Mouse (Mus musculus) kidney, adult 2 months (tissue): ENCODE data around the gene Gm8439.

Experiments
- CTCF ChIP-seq: fragments of 200-500 bp; conservative IDR thresholded peaks from 2 replicates; pipeline ENCODE4 v1.5.1; 2011; ENCODE audit warnings: low read depth, mild to moderate bottlenecking, control low read depth, low read length, moderate library complexity, mixed read lengths; ENCODE audit not compliant: insufficient read depth, insufficient read length
- POLR2A ChIP-seq: fragments of 200-500 bp; IDR thresholded peaks from one replicate; pipeline ENCODE4 v1.6.1; 2011; ENCODE audit warnings: low read depth, low read length, control low read depth

DNA sequence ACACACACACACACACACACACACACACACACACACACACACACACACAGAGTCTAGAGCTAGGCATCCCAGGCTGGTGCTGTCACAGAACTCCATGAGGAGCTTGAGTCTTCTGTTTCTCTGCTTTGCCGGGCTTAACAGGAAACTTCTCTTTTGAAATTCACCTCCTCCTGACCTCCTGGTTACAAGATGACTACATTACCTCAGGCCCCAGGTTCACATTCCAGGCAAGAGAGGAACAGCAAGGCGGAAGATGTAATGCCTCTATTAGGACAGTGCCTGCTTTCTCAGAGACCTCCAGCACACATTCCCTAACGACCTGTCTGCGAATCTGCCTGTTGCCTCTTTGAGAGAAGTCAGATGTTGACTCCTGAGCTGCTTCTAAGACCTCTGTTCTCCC is at the start of gene Gm8439:
- TF ChIP-seq CTCF (no peak), POLR2A (no peak)
